Mouse (Mus musculus): ENCODE measurements around the gene Mtus2.

Gene Mtus2

DNA sequence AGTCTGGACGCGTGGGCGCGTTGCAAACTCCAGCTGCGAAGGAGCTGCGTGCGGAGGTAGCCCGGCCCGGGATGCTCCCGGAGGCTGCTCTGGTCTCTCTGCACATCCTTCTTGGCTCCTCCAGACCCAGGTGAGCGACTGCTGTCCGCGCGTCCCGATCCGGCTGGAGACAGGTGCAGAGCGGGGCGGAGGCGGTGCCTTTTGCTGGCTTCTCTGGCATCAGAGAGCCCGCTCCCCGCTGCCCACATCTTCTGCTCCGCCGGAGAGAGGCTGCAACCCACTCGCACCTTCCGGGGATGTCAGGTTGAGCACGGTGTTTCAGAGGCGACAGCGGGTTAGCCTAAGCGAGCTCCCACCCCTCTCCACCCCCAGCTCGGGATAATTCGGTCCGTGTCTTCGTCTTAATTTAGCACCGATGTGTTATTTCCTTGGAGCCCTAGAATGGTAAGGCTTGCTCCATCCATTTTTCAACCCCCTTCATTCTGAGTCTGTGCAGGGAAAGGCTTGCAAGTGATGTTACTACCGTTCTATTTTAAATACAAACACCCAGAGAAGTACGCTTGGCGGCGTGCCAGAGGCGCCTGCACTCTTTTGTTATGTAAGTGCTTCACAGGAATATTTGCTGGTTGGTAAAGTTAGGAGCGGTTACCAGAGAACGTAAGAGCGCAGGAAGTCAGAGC is 612 bp downstream of the Mtus2 start:
- DNase-seq (ENCODE audit: low spot score) = peak; percentile 17

DNA sequence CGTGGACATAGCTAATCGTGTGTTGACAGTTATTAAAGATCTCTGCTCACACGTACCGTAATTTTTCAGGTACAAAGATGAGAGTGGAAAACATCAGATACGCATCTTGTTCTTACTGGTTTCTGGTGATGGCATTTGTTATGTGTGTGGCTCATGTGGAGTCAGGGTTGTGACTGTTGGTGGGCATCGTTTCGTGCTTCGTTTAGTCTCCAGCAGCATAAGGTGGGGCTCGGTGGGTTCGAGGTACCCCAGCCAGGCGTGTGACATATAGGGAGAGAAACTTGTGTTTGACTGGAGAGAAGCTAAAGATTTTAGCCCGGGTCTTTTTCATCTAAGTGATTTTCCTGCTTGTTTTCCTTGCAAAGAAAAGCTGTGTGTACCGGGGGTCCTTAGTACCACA is 1.4 kb downstream of the Mtus2 start:
- no peak for DNase-seq (ENCODE audit: low spot score)

DNA sequence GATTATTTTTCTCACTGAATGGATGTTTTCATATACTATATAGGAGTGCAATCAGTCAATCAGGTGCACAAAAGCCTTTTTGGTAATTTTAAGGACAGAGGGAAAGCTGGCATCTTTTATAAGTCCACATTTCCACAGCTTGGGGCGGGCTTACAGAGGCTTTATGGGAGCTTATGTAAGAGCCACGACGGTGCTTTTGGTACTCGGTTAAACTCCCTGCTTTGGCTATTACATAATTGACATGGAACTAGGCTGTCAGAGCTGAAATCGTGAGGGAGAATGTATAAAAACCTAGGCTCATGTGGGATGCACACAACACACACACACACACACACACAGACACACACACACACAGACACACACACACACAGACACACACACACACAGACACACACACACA is 2.0 kb downstream of the Mtus2 start:
- DNase-seq (ENCODE audit: low spot score) = no peak

DNA sequence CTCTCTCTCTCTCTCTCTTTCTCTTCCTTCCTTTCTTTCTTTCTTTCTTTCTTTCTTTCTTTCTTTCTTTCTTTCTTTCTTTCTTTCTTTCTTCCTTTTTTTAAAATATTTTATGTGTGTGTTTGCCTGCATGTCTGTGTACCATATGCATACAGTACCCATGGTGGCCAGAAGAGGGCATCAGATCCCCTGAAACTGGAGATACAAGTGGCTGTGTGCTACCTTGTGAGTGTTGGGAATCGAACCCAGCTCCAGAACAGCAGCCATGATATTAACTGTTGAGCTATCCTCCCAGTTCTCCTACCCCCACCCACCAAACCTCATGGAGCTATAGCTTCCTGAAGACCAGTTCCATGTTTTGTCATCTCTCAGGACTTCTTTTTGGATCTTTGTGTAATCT is 3.7 kb downstream of the Mtus2 start:
- no peak for DNase-seq (ENCODE audit: low spot score)

DNA sequence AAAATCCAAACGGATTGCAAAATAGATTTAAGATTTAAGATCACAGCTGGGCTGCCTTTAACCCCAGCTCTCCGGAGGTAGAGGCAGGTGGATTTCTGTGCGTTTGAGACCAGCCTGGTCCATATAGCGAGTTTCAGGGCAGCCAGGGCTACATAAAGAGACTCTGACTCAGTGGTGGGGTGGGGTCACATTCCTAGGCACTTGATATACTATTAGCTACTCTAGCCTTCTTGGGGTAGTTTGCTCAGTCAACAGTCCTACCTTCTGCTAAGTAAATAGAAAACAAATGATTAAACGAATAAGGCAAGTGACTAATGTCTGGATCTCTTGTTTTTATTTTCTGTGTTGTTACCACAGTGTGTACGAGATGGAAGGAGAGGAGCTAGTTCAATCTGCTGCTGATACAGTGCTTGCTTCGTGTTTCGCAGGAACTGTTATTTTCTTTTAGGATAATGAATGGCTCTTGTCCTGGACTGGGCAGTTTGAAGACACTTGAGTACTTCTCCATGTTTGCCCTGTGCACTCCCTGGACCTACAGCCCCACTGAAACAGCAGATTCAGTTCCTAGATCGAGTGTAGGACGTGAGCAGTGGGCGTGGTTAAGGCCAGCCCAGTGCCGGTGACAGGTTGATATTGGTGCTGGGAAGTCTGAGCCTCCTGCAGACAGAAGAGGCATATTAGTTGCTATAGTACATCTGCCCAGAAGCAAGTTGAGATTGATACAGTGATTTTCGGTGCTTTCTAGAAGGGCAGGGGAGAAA is 6.9 kb downstream of the Mtus2 start:
- no peak for DNase-seq (ENCODE audit: low spot score)

DNA sequence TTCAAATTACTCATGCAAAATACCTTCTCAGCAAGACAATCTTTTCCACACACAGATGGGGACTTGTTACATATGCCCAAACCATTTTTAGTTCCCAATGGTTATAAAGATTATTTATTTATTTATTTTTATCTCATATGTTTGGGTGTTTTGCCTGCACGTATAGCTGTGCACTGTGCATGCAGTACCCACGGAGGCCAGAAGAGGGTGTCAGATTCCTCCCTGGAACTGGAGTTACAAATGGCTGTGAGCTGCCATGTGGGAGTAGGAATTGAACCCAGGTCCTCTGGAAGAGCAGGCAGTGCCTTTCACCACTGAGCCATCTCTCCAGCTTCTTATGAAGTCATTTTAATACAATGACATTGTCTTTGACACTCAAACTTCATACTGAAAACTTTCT is 7.7 kb downstream of the Mtus2 start:
- peak; percentile 37 for DNase-seq (ENCODE audit: low spot score)

DNA sequence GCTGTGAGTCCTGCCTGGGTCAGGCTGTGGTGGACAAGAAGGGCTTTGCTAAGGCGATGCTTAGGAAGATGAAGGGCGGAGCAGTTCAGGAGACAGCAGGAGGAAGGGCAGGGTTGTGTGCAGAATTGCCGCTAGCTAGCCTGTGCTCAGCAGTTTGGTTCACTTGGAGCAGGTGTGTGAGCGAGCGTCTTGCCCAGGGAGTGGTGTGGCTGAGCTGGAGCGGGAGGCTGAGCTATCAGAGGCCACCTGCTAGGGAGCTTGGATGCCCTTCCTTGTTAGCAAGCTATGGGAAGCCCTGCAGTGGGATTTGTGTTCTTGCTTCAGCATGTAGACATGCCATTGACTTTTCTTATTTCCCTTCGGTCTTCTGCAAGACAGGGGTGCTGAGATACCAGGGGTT is 9.5 kb downstream of the Mtus2 start:
- no peak for DNase-seq (ENCODE audit: low spot score)

DNA sequence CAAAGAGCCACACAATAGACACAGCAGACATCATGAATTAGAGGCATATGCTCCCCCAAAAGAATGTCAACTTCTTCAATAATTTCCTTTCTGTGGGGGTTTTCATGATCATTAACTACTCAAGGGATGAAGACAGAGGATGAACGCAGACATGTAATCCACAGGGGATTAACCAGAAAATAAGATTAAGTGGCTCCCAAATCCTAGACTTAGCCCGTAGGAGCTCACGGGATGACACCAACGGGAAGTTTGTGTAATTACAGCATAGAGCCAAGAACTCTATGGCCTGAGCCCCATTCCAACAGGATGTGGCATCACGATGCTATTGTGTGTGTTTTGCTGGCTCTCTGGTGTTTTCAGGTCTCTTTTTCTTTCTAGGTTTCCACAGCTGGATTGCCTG is 12.4 kb downstream of the Mtus2 start:
- DNase-seq (ENCODE audit: low spot score) = no peak

DNA sequence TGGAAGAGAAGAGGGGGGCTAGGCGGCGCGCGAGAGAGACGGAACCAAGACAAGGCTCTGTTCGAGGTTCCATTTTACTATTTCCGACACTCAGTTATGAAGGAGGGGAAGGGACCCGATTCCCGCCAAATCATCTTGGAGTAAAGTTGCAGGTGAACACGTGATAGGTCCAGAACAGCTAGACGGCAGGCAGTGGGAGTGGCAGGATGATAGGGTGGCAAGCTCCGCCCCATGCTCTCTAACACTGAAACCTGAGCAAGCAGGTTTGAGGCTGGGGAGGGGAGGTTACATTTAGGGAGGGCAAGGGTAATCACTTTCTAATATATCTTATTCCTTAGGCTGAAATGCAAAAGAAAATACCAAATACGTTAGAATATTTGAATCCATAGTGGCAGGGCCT is 18.9 kb downstream of the Mtus2 start:
- DNase-seq (ENCODE audit: low spot score) = no peak

DNA sequence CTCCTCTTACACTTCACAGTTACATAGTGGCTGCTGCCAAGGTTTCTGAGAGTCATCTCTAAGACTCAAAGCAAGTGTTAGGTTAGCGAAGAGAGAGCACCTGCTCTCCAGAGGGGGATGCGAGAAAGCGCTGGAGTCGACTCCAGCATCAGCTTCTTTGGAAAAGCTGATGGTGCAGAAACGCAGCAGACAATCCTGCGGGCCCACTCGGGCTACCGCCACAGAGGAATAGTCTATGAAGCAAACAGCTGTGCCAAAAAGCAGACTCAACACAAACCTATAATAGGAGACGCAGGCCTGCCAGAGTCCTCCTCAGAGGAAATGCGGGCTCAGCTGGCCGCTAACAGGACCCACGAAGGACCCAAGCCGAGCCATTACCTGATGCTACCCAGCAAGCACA is 23.5 kb downstream of the Mtus2 start:
- no peak for DNase-seq (ENCODE audit: low spot score)

DNA sequence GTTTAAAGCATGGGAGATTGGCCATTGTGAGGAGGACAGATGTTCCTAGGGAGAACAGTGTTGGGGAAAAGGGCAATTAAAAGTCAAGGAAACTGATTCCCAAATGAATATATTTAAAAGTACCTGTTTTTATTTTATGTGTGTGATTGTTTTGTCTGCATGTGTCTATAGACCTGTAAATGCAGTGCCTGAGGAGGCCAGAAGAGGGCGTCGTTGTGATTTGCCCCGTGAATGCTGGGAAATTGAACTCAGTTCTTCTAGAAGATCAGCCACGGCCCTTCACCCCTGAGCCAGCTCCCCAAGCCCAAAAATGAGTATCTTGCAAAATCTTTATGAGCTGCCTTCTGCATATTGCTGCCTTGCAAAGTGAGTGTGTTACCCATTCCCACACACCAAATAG is 33.2 kb downstream of the Mtus2 start:
- no peak for DNase-seq (ENCODE audit: low spot score)

DNA sequence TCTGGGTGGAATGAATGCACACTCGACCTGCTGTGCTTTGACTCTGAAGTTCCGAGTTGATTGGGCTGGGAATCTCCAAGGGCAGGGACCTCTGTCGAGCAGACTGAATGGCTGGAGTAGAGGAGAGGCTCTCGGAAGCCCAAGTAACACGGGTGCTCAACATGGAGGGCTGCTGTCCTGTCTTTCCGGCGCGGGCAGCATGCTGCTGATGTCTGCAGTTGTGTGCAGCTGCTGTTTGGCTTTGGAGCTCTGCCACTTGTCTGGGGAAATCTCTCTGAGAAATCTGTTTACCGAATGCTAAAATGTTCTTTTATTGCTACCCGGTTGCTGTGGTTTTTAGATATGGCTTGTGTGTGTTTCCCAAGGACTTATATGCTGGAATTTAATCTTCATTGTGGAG is 33.7 kb downstream of the Mtus2 start:
- DNase-seq (ENCODE audit: low spot score) = no peak

DNA sequence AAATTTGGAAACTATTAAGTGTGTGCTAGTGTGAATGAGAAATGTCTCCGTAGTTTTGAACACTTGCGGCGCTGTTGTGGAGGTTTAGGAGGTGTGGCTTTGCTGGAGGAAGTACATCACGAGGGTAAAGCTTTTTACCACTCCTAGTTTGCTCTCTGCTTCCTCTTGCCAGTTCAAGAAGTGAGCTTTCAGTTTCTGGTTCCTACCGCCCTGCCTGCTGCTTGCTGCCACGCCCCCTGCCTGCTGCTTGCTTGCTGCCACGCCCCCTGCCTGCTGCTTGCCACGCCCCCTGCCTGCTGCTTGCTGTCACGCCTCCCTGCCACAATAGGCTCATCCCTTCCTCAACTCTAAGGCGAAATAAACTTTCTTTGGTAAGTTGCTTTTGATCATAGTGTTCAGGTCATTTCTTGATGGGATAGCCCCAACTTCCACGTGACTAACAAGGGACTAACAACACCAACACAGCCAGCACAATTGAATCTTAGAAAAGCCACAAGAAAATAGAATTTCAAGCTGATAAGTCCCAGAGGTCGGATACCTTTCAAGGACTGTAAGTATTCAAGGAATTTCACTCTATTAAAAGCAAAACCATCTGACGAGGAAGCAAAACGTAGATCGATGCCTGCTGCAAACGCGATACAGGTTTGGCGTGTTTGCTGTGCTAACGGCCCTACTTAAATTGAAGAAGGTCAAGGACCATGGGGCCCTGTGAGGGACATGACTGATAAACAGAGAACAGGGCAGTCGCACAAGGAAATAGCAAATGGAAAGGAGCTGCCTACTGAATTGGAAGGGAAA is 35.7 kb downstream of the Mtus2 start:
- DNase-seq (ENCODE audit: low spot score) = peak; percentile 89

DNA sequence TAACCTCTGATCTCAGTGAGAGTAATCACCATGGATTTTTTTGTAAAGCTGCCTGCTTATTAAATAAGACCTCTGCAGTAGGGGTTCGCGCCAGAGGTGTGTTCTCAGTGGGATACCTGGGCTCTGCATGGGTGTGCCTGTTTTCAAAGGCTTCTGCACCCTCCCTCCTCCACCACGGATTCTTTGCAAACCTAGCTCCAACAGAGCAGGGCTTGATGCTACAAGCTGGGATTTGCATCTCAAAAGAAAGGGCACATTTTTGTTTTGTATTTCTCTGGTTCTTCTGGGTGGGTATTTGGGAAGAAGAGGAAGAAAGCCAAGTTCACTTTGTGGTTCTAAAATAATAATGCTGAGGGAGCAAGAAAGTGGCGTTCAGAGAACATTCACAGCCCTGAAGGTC is 48.1 kb downstream of the Mtus2 start:
- no peak for DNase-seq (ENCODE audit: low spot score)

DNA sequence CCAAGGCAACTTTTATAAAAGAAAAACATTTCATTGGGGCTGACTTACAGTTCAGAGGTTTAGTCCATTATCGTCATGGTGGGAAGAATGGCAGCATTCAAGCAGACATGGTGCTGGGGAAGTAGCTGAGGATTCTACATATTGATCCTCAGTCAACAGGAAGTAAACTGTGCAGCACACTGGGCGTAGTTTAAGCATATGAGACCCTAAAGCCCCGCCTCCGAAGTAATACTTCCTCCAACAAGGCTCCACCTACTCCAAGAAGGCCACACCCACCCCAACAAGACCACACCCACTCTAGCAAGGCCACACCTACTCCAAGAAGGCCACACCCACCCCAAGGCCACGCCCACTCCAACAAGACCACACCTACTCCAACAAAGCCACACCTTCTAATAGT is 55.0 kb downstream of the Mtus2 start:
- no peak for DNase-seq (ENCODE audit: low spot score)

DNA sequence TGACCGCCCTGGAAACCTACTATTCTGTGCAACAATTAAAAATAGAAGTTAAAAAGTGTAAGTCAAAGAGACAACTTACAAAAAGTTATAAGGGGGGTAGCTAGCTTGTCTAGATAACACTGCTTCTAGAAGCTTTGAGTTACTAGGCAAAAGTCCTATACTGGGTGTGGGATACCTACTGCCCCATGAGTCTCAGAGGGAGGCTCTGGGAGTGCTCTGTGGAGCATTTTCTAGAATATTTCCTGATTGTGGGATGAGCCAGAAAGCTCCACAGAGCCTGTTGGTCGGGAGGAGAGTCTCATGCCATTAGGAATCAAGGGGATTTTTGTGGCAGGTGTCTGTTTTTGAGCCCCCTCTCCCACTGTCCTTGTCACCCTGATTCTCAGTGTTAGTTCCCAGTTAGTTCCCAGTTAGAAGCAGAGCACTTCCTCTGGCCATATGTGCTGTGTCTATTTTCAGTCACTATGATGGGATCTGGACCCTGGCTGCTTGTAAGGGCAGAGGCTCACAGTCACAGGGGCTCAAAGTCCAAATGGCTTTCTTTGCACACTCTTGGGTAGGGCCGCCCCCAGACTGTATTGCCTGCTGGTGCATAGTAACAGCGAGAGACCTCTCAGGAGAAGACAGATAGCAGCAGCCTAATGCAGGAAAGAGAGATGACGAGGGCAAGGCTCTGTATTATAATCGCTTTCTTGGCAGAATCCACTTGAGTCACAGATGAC is 57.2 kb downstream of the Mtus2 start:
- no peak for DNase-seq (ENCODE audit: low spot score)

DNA sequence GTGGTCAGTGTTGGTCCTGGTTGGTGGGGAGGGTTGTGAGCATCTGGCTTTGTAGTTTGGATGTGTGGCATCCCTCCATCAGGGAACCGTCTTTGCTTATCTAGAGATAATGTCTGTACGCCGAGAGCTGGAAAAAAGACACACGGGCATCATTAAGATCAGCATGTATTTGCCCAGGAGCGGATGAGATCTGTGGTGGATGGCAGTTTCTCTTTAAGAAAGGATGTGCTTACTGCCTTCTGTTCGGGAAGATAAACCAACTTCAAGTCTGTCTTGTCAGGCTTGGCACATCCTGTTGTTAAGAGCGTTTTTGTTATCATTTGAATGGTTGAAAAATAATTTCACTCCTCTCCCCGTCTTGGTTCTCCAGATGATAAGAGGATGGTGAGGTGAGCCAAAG is 58.3 kb downstream of the Mtus2 start:
- DNase-seq (ENCODE audit: low spot score) = no peak

DNA sequence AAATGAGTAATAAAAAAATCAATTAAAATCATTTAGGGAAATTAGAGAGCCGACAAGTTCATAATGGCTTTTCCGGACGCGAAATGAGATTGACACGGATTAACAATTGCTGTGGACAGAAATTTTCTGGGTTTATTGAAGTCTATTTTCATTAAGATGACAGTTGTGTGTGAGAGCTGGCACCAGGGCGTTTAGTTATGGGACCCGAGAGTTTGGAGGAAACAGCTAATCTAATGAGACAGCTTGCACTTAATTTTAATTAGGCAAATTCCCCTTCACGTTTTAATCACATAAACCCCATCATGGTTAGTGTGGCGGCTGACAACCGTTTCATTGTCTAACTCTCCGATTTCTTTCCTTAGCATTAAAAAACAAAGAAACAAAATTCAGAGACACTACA is 60.3 kb downstream of the Mtus2 start:
- DNase-seq (ENCODE audit: low spot score) = no peak

DNA sequence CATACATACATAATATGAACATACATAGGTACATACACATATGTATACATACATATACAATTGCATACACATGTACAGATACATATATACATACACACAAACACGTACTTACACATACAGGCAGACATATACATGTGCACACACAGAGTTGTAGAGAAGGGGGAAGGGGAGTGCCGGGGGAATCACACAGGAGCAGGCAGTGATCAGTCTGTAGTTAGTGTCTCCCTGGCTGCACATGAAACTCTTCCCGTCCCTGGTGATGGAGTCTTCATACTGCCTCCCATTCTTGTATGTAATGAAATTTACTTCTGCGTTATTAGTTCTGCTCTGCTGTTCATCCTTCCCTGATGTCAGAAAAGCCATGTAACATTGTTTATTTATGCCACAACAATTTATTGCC is 65.7 kb downstream of the Mtus2 start:
- no peak for DNase-seq (ENCODE audit: low spot score)

DNA sequence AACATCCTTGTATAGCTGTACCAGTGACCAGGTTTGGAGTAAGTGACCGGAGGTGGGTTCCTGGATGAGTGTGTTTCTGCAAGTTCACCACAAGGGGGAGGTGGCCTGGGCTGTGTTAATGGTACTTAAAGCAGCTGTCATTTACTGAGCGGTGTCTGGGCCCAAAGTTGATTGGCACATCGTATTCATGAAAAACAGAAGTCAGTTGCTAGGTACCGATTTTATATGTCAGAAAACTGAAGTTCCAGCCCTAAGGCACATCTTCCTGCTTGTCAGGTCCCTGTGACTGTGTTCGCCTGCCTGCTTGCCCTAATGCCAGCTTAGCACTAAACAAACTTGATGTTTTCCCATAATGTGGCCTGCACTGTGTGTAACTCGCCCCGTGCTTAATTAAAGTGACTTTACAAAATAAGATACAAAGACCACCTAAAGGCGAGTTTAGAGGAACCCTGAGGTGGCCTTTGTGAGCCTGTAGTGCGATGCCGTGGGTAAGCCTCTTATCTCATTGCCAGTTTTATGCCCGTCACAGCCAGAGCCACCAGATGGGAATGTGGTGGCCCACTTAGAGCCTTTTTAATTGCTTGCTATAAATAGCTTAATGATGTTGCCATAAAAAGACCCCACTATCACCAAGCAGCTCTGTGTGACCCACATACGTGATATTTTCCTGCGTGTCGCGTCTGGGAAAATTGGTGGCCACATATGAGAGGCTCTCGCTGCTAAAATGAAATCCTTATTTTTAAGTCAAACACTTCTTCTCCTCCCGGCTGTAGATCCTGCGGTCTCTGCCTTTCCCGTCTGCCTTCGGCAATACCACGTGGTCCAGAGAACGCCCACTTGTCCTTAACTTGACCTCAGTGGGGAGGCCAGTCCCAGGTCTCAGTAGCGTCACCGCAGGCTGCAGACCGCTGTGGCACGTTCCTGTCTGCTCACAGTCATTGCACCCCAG is 69.6 kb downstream of the Mtus2 start:
- DNase-seq (ENCODE audit: low spot score) = peak; percentile 76

DNA sequence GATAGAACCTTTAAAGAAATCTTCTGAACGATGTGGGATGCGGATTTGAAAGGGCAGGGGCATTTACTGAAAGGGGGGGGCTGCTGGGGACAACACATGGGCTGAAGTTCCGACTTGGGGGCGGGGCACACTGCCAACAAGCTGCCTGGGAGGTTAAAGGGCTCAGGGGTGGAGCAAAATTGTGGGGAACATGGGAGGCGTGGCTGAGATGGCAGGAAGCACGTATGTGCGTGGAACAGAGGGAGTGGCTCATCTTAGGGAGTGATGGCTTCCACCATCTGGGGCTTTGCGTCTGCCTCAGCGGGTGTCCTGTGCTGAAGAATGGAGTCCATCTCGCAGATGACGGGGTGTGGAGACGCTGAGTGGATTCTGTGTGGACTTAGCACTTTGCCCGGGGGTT is 70.9 kb downstream of the Mtus2 start:
- DNase-seq (ENCODE audit: low spot score) = no peak
